Mouse (Mus musculus): ENCODE data around the gene Slc45a2. TPM values are rescaled to one million over a fixed set of nuclear protein-coding genes. Genes with fewer than 3 reads are reported as not detected.

The Slc45a2 gene
- polyA plus RNA-seq, 1 experiment from 2014 or later: not detected

- no peak for ATAC-seq
- H3K4me3 ChIP-seq (ENCODE audit: low read depth, low read length): no peak overlapping the region
- peaks cover 20% of the 10 kb centered on the region; the same call in 1 of the 2 replicates for H3K36me3 ChIP-seq (ENCODE audit: control insufficient read depth, insufficient read depth)
- no peak overlapping the region for H3K4me2 ChIP-seq (replicated peaks; ENCODE audit: low read depth)
- H3K9ac ChIP-seq (ENCODE audit: low read depth, low read length): no peak overlapping the region
- whole genome bisulfite sequencing: 13% methylated on average over 2 of the region's 2 CpGs
- no peaks in the 10 kb centered on the region for H3K4me1 ChIP-seq (replicated peaks; ENCODE audit: control insufficient read depth, insufficient read depth, low read length)
- H3K27ac ChIP-seq (ENCODE audit: low read depth, low read length): no peak overlapping the region
- TF ChIP-seq CTCF (IDR thresholded peaks at IDR 0.05; ENCODE audit: low read depth): 0 out of 2 replicates have a peak, but pooled peaks have one; percentile 2
- no peaks in the 10 kb centered on the region for H3K9me3 ChIP-seq (ENCODE audit: control insufficient read depth)
- H3K27me3 ChIP-seq (replicated peaks; ENCODE audit: control insufficient read depth, insufficient read depth, low read length): no peaks in the 10 kb centered on the region
Observed at GRCm38 (mm10) chr15:10990411-10990810, 10.1 kb upstream of the Slc45a2 start.

- Histone ChIP-seq H3K4me3 (ENCODE audit: low read depth, low read length) (no peak overlapping the region), H3K9ac (ENCODE audit: low read depth, low read length) (no peak overlapping the region), H3K27ac (ENCODE audit: low read depth, low read length) (no peak overlapping the region), H3K36me3 (ENCODE audit: control insufficient read depth, insufficient read depth) (peaks cover 23% of the 10 kb centered on the region; the same call in 1 of the 2 replicates), H3K4me1 (replicated peaks; ENCODE audit: control insufficient read depth, insufficient read depth, low read length) (no peaks in the 10 kb centered on the region), H3K4me2 (replicated peaks; ENCODE audit: low read depth) (no peak overlapping the region), H3K9me3 (ENCODE audit: control insufficient read depth) (no peaks in the 10 kb centered on the region), H3K27me3 (replicated peaks; ENCODE audit: control insufficient read depth, insufficient read depth, low read length) (no peaks in the 10 kb centered on the region)
- peak; percentile 50 for TF ChIP-seq CTCF (IDR thresholded peaks at IDR 0.05; ENCODE audit: low read depth)
- no peak for ATAC-seq
- 88% methylated on average over 1 of the region's 1 CpGs for WGBS
Observed at GRCm38 (mm10) chr15:10991566-10991965, 9.0 kb upstream of the Slc45a2 start.

- no peak overlapping the region for H3K4me3 ChIP-seq (ENCODE audit: low read depth, low read length)
- H3K4me1 ChIP-seq (replicated peaks; ENCODE audit: control insufficient read depth, insufficient read depth, low read length): no peaks in the 10 kb centered on the region
- no peak for ATAC-seq
- H3K4me2 ChIP-seq (replicated peaks; ENCODE audit: low read depth): no peak overlapping the region
- WGBS: 46% methylated on average over 5 of the region's 5 CpGs
- TF ChIP-seq CTCF (IDR thresholded peaks at IDR 0.05; ENCODE audit: low read depth): no peak
- H3K9me3 ChIP-seq (ENCODE audit: control insufficient read depth): no peaks in the 10 kb centered on the region
- peaks cover 8% of the 10 kb centered on the region; the same call in 1 of the 2 replicates for H3K36me3 ChIP-seq (ENCODE audit: control insufficient read depth, insufficient read depth)
- no peaks in the 10 kb centered on the region for H3K27me3 ChIP-seq (replicated peaks; ENCODE audit: control insufficient read depth, insufficient read depth, low read length)
- no peak overlapping the region for H3K9ac ChIP-seq (ENCODE audit: low read depth, low read length)
- no peak overlapping the region for H3K27ac ChIP-seq (ENCODE audit: low read depth, low read length)
Observed at GRCm38 (mm10) chr15:10999832-11000231, 689 bp upstream of the Slc45a2 start.

GRCm38 (mm10) chr15:11003791-11004190 lies 3.3 kb downstream of the Slc45a2 start:
- Histone ChIP-seq H3K9me3 (ENCODE audit: control insufficient read depth) (no peaks in the 10 kb centered on the region), H3K9ac (ENCODE audit: low read depth, low read length) (no peak overlapping the region), H3K4me2 (replicated peaks; ENCODE audit: low read depth) (no peak overlapping the region), H3K4me3 (ENCODE audit: low read depth, low read length) (no peak overlapping the region), H3K27ac (ENCODE audit: low read depth, low read length) (no peak overlapping the region), H3K27me3 (replicated peaks; ENCODE audit: control insufficient read depth, insufficient read depth, low read length) (no peaks in the 10 kb centered on the region), H3K36me3 (ENCODE audit: control insufficient read depth, insufficient read depth) (no peaks in the 10 kb centered on the region), H3K4me1 (replicated peaks; ENCODE audit: control insufficient read depth, insufficient read depth, low read length) (no peaks in the 10 kb centered on the region)
- TF ChIP-seq CTCF (IDR thresholded peaks at IDR 0.05; ENCODE audit: low read depth): no peak
- ATAC-seq: no peak
- WGBS: 79% methylated on average over 4 of the region's 4 CpGs

- no peaks in the 10 kb centered on the region for H3K36me3 ChIP-seq (ENCODE audit: control insufficient read depth, insufficient read depth)
- no peak overlapping the region for H3K27ac ChIP-seq (ENCODE audit: low read depth, low read length)
- ATAC-seq: no peak
- no peak overlapping the region for H3K4me2 ChIP-seq (replicated peaks; ENCODE audit: low read depth)
- no peaks in the 10 kb centered on the region for H3K27me3 ChIP-seq (replicated peaks; ENCODE audit: control insufficient read depth, insufficient read depth, low read length)
- TF ChIP-seq CTCF (IDR thresholded peaks at IDR 0.05; ENCODE audit: low read depth): no peak
- no peak overlapping the region for H3K9ac ChIP-seq (ENCODE audit: low read depth, low read length)
- no peaks in the 10 kb centered on the region for H3K4me1 ChIP-seq (replicated peaks; ENCODE audit: control insufficient read depth, insufficient read depth, low read length)
- no peaks in the 10 kb centered on the region for H3K9me3 ChIP-seq (ENCODE audit: control insufficient read depth)
- no peak overlapping the region for H3K4me3 ChIP-seq (ENCODE audit: low read depth, low read length)
- WGBS: 64% methylated on average over 6 of the region's 6 CpGs
Observed at GRCm38 (mm10) chr15:11004646-11005045, 4.1 kb downstream of the Slc45a2 start.

GRCm38 (mm10) chr15:11008756-11009155 lies 8.2 kb downstream of the Slc45a2 start:
- peak; percentile 82 for TF ChIP-seq CTCF (IDR thresholded peaks at IDR 0.05; ENCODE audit: low read depth)
- Histone ChIP-seq H3K9me3 (ENCODE audit: control insufficient read depth) (no peaks in the 10 kb centered on the region), H3K27ac (ENCODE audit: low read depth, low read length) (no peak overlapping the region), H3K4me1 (replicated peaks; ENCODE audit: control insufficient read depth, insufficient read depth, low read length) (no peaks in the 10 kb centered on the region), H3K4me3 (ENCODE audit: low read depth, low read length) (no peak overlapping the region), H3K9ac (ENCODE audit: low read depth, low read length) (no peak overlapping the region), H3K27me3 (replicated peaks; ENCODE audit: control insufficient read depth, insufficient read depth, low read length) (no peaks in the 10 kb centered on the region), H3K4me2 (replicated peaks; ENCODE audit: low read depth) (no peak overlapping the region), H3K36me3 (ENCODE audit: control insufficient read depth, insufficient read depth) (no peaks in the 10 kb centered on the region)
- ATAC-seq: no peak
- WGBS: 24% methylated on average over 5 of the region's 5 CpGs
